Mouse (Mus musculus): Measurements from ENCODE around the gene Slc7a11.

DNA sequence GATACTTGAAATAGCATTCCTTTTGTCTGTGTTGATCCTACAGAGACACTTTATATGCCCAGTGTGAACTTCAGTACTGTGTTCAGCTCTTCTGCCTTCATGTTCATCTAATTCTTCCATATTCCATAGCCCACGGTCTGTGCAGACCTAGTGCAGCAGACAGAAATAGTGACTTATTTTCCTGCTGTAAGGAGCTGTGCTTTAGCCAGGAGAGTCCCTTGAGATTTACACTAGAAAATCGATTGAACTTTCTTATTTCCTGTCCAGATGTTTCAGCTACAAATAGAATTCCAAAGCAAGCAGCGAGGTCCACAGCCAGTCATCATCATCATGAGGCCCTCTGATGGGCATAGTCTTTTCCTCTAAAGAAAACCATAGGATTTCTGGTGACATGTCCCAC is 431.4 kb downstream of the Slc7a11 start:
- no peak for TF ChIP-seq CTCF (IDR thresholded peaks at IDR 0.05; ENCODE audit: low read depth)
- TF ChIP-seq EP300 (IDR thresholded peaks at IDR 0.05; ENCODE audit: low read depth): no peak

All from liver, embryonic 14.5 days (tissue).